Mouse (Mus musculus) forebrain, embryonic 11.5 days (tissue): ENCODE results near the gene Hist1h3f. TPM values are rescaled to one million over a fixed set of nuclear protein-coding genes. Genes with fewer than 3 reads are reported as not detected.
"Not testable (repeated sequence)": the region's sequence is repeated elsewhere in the genome, so short reads cannot be mapped to it uniquely, and the experiment has no call there.

Experiments
- ATAC-seq: fragments of 200-750 bp; cut with Nextera tagmentation; replicated peaks from 2 replicates; pipeline ENCODE4 v1.8.0; 2017; ENCODE audit warnings: moderate TSS enrichment; ENCODE audit not compliant: low FRiP score
- DNase-seq: peaks from one replicate; pipeline ENCODE4 v3.0.0-alpha.2; 2017; ENCODE audit warnings: low spot score
- H3K27ac ChIP-seq: fragments of 300-500 bp; sonication (generic); 2 replicates; pipeline ENCODE4 v1.5.1; 2014; ENCODE audit warnings: low read depth, low read length
- H3K27me3 ChIP-seq: fragments of 300-500 bp; sonication (generic); 2 replicates; pipeline ENCODE4 v1.6.1; 2014; ENCODE audit warnings: mild to moderate bottlenecking, low read length, mixed read lengths; ENCODE audit not compliant: control insufficient read depth, insufficient read depth
- H3K36me3 ChIP-seq: fragments of 300-500 bp; sonication (generic); 2 replicates; pipeline ENCODE4 v1.6.1; 2014; ENCODE audit warnings: mild to moderate bottlenecking, low read length, moderate library complexity, mixed read lengths; ENCODE audit not compliant: control insufficient read depth, insufficient read depth
- H3K4me1 ChIP-seq: fragments of 300-500 bp; sonication (generic); replicated peaks from 2 replicates; pipeline ENCODE4 v1.6.1; 2014; ENCODE audit warnings: low read length, mixed read lengths; ENCODE audit not compliant: control insufficient read depth, insufficient read depth
- H3K4me2 ChIP-seq: fragments of 300-500 bp; sonication (generic); 2 replicates; pipeline ENCODE4 v1.6.1; 2014; ENCODE audit warnings: low read depth, mild to moderate bottlenecking, low read length, moderate library complexity, mixed read lengths; ENCODE audit not compliant: severe bottlenecking
- H3K4me3 ChIP-seq: fragments of 300-500 bp; sonication (generic); 2 replicates; pipeline ENCODE4 v1.5.1; 2014; ENCODE audit warnings: low read depth, low read length
- H3K9ac ChIP-seq: fragments of 300-500 bp; sonication (generic); 2 replicates; pipeline ENCODE4 v1.6.1; 2014; ENCODE audit warnings: low read length
- H3K9me3 ChIP-seq: fragments of 300-500 bp; sonication (generic); 2 replicates; pipeline ENCODE4 v1.6.1; 2016; ENCODE audit warnings: low read length, mixed read lengths; ENCODE audit not compliant: control insufficient read depth
- WGBS: fragments of 180-500 bp; shearing (Covaris S2); extraction: QIAGEN DNeasy Blood & Tissue Kit; methylation state at CpG from one replicate; pipeline ENCODE4 v1.1.7; 2014; 5-methylcytosine and 5-hydroxymethylcytosine counted together
- polyA plus RNA-seq: library from polyadenylated mRNA; unstranded; fragments of >200 nt; fragmentation: Nextera tagmentation; extraction: Ambion mirVana; gene quantifications from 2 replicates; pipeline ENCODE4 v1.2.1, GENCODE M21; 2014

The Hist1h3f gene
- polyA plus RNA-seq, 1 experiment from 2014 or later = 1.4 TPM

- not testable (repeated sequence) for DNase-seq, H3K4me1 ChIP-seq, H3K36me3 ChIP-seq, H3K27me3 ChIP-seq, ATAC-seq, H3K9me3 ChIP-seq
- H3K4me2 ChIP-seq = peak overlapping the region; percentile 36
- peak overlapping the region; percentile 43; the same call in 1 of the 2 replicates for H3K9ac ChIP-seq
- H3K27ac ChIP-seq = peak overlapping the region; percentile 96
- peak overlapping the region; percentile 19 for H3K4me3 ChIP-seq
- 0% methylated on average over 2 of the region's 5 CpGs for WGBS
These were observed 17.7 kb downstream of the Hist1h3f start for GRCm38 (mm10) chr13:23561531-23561882.

DNA sequence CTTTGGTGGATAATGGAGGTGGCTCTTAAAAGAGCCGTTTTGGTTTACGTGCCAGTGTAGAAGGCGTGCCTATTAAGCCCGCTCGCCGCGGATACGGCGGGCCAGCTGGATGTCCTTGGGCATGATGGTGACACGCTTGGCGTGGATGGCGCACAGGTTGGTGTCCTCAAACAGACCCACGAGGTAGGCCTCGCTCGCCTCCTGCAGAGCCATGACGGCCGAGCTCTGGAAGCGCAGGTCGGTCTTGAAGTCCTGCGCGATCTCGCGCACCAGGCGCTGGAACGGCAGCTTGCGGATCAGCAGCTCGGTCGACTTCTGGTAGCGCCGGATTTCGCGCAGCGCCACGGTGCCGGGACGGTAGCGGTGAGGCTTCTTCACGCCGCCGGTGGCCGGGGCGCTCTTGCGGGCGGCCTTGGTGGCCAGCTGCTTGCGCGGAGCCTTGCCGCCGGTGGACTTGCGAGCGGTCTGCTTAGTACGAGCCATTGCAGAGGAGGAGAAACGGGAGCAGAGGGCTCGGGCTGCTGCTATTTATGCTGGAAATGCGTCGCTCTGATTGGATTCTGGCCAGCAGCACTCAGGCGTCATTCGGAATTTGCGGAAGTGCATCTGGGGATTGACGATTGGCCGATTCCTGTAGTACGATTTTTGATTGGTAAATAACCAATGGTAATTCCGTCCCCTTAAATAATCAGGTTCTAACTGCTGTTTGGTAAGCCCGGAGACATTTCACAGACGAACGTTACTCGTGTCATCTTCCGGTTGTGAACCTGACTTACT, 18.2 kb downstream of the Hist1h3f start, which contains the start of gene Hist1h3e:
Gene Hist1h3e, minus strand, starts transcription at position 487 of the 777 bp plus-strand sequence.
- Histone ChIP-seq H3K4me2 (peak within 1 kb of the TSS; percentile 62), H3K4me3 (peak within 1 kb of the TSS; percentile 19), H3K27ac (peak within 1 kb of the TSS; percentile 96), H3K9ac (peak within 1 kb of the TSS; percentile 70)
- peak; percentile 98 for ATAC-seq
- H3K4me1 ChIP-seq, H3K27me3 ChIP-seq, H3K36me3 ChIP-seq, H3K9me3 ChIP-seq: not testable (repeated sequence)
- peak; percentile 97 for DNase-seq
- WGBS = under 1% methylated on average over 48 of the region's 67 CpGs

DNA sequence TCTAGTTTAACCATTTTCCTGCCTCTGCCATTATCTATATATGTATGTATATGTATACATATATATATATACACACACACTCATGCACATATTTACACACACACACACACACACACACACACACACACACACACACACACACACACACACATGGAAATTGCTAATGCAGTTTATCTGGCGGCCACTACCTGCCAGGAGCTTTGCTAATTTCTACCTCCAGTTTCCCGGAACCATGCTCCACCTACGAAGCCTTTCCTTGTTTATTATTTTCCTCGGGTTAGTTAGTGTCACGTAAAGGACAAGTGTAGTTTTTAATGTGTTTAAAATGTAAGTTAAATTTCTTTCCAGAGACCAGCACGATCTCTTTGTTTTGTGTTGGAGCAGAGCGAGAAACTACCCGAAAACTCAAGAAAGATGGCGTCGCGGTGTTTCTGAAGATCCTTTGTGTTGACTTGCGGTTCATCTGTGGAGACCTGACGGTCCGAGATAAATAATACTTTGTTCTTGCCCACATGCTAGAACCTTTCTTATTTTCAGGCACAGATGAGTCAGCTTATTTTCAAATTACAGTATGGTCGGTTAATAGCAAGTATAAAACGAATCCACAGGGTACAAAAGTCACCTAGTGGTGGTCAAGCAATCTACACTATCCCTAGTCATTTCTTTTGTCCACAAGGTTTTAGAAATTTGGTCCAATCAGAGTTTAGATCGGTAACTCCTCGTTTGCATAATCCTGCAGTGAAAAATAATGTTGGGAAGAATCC, 19.0 kb downstream of the Hist1h3f start:
- H3K4me3 ChIP-seq = peak overlapping the region; percentile 19
- no peaks in the 10 kb centered on the region for H3K4me1 ChIP-seq
- 5% methylated on average over 18 of the region's 18 CpGs for WGBS
- no peaks in the 10 kb centered on the region for H3K36me3 ChIP-seq
- DNase-seq (no peak), ATAC-seq (peak; percentile 56)
- peak overlapping the region; percentile 62 for H3K4me2 ChIP-seq
- H3K27ac ChIP-seq = peak overlapping the region; percentile 96
- H3K9me3 ChIP-seq = no peaks in the 10 kb centered on the region
- H3K9ac ChIP-seq = peak overlapping the region; percentile 70
- H3K27me3 ChIP-seq = no peaks in the 10 kb centered on the region

- H3K4me3 ChIP-seq = no peak overlapping the region
- 84% methylated on average over 2 of the region's 2 CpGs for WGBS
- DNase-seq (no peak), ATAC-seq (no peak)
- H3K9ac ChIP-seq = no peak overlapping the region
- H3K4me1 ChIP-seq = no peaks in the 10 kb centered on the region
- no peaks in the 10 kb centered on the region for H3K9me3 ChIP-seq
- H3K27me3 ChIP-seq = no peaks in the 10 kb centered on the region
- no peaks in the 10 kb centered on the region for H3K36me3 ChIP-seq
- H3K4me2 ChIP-seq = no peak overlapping the region
- peak overlapping the region; percentile 96; the same call in 1 of the 2 replicates for H3K27ac ChIP-seq
These were observed 20.6 kb downstream of the Hist1h3f start for GRCm38 (mm10) chr13:23564482-23564881.

DNA sequence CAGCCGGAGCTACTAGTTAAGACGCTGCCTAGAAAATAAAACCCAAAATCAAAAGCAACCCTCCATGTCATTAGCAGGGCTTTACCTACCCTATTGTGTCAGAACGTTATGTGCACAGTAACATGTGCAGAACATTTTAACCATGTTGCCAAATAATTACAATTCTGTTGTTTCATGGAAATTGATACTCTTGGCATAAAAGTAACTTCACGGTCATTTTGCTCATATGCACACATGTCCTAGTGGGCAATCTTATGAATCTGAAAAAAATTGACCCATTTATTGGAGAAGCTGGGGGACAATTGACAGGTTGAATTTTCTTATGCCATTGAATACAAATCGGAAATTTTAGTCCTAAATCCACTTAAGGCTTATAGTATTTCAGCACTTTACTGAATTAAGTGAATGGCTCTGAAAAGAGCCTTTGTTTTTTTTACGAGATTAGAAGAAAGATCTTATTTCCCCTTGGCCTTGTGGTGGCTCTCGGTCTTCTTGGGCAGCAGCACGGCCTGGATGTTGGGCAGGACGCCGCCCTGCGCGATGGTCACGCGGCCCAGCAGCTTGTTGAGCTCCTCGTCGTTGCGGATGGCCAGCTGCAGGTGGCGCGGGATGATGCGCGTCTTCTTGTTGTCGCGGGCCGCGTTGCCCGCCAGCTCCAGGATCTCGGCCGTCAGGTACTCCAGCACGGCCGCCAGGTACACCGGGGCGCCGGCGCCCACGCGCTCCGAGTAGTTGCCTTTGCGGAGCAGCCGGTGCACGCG, 26.6 kb downstream of the Hist1h3f start:
- H3K4me3 ChIP-seq = peak overlapping the region; percentile 45
- under 1% methylated on average over 20 of the region's 41 CpGs for WGBS
- not testable (repeated sequence) for H3K9me3 ChIP-seq, H3K27me3 ChIP-seq, H3K36me3 ChIP-seq, ATAC-seq, DNase-seq, H3K4me1 ChIP-seq
- peak overlapping the region; percentile 96 for H3K27ac ChIP-seq
- H3K9ac ChIP-seq = peak overlapping the region; percentile 57
- H3K4me2 ChIP-seq = peak overlapping the region; percentile 49

DNA sequence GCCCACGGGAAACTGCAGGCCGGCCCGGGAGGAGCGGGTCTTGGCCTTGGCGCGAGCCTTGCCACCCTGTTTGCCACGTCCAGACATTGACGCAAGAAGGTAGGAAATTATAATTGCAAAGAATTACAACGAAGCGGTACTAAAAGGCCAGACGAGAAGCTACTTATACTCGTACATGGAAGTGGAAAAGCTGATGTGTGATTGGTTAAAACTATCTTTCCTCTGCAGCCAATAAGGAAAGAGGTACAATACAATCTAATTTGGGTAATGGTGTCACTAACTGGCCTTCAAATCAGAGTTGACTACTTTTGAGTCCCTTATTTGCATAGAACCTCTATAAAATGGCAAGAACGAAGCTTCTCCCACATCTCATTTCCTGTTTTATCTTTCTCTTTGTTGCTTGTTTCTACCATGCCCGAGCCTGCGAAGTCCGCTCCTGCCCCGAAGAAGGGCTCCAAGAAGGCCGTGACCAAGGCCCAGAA, 27.2 kb downstream of the Hist1h3f start, which contains the start of the genes Hist1h2ae and Hist1h2bg:
Gene Hist1h2ae, minus strand, starts transcription at position 199 of the 482 bp plus-strand sequence.
Gene Hist1h2bg, plus strand, starts transcription at position 375 of the 482 bp plus-strand sequence.
- no peaks in the 10 kb centered on the region for H3K36me3 ChIP-seq
- H3K4me3 ChIP-seq = peak within 1 kb of the TSS; percentile 45
- H3K4me1 ChIP-seq = peaks cover 7% of the 10 kb centered on the region; the same call in 1 of the 2 replicates
- peak; percentile 83 for DNase-seq
- H3K27me3 ChIP-seq = no peaks in the 10 kb centered on the region
- 0% methylated on average over 18 of the region's 18 CpGs for WGBS
- peak; percentile 89 for ATAC-seq
- H3K4me2 ChIP-seq = peak within 1 kb of the TSS; percentile 66
- no peaks in the 10 kb centered on the region for H3K9me3 ChIP-seq
- peak within 1 kb of the TSS; percentile 96 for H3K27ac ChIP-seq
- H3K9ac ChIP-seq = peak within 1 kb of the TSS; percentile 72

DNA sequence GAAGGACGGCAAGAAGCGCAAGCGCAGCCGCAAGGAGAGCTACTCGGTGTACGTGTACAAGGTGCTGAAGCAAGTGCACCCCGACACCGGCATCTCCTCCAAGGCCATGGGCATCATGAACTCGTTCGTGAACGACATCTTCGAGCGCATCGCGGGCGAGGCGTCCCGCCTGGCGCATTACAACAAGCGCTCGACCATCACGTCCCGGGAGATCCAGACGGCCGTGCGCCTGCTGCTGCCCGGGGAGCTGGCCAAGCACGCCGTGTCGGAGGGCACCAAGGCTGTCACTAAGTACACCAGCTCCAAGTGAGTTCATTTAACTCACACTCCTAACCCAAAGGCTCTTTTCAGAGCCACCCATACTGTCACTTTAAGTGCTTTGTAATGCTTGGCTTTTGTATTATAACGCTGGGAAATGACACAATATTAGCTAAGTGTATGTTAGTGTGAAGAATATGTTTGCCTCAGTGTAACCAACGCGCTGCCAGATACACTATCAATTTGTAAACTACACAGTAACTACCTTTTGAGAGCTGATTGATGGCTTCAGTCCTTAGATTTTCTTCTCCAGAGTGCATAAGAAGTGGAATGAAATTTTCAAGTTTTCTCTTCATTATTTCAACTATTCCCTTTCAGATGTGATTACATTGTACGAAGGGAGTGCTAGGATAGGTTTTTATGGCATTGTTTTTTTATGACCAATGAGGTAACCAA, 27.8 kb downstream of the Hist1h3f start:
- H3K4me3 ChIP-seq = peak overlapping the region; percentile 45
- H3K36me3 ChIP-seq, H3K4me1 ChIP-seq, H3K9me3 ChIP-seq, H3K27me3 ChIP-seq, ATAC-seq, DNase-seq: not testable (repeated sequence)
- WGBS = under 1% methylated on average over 9 of the region's 34 CpGs
- peak overlapping the region; percentile 66 for H3K4me2 ChIP-seq
- peak overlapping the region; percentile 96 for H3K27ac ChIP-seq
- peak overlapping the region; percentile 72 for H3K9ac ChIP-seq
